In genomic region chr4:150606449-150607161, GRCm38 (mm10) we compare ENCODE assay signal across 10 mouse cellular contexts. TPM values are rescaled to one million over a fixed set of nuclear protein-coding genes. Genes with fewer than 3 reads are reported as not detected.
A peak's percentile ranks its signal among the peaks of the same experiment; 100 is the strongest.
DNase-seq lines count a peak whose midpoint lies in the region; ATAC-seq and TF ChIP-seq lines count a peak whose summit lies in the region.
"Had no signal": no experiment of that assay in that cellular context is flagged by ENCODE, and none has a peak within 500 bp of the region (broad histone marks: within the 10 kb centered on the region; RNA-seq: fewer than 3 reads in every experiment).

No protein-coding gene starts in this region.

- peak overlapping the region; percentile 86 for H3K27ac ChIP-seq in layer of hippocampus, adult 2 months
- H3K27ac ChIP-seq in embryonic facial prominence, embryonic 10.5 days (replicated peaks) = peak overlapping the region; percentile 1; the same call in 1 of the 2 replicates
- peak overlapping the region; percentile 88 for H3K27ac ChIP-seq in hindbrain, embryonic 12.5 days
- peak overlapping the region; percentile 27 for H3K27ac ChIP-seq in neural tube, embryonic 12.5 days

- peak in 1 of 2 experiments; percentile 34 for DNase-seq in layer of hippocampus, adult 2 months (ENCODE audit: low spot score in 2 of 2)
- no peak for DNase-seq in layer of hippocampus, postnatal 36 days
- DNase-seq in embryonic facial prominence, embryonic 10.5 days (ENCODE audit: low spot score) = no peak
- no peak for DNase-seq in ovary, adult 18-20 months (ENCODE audit: low spot score)
- DNase-seq in thymus, postnatal 36 days = no peak
- DNase-seq: cerebellum, adult 11-12 months; kidney, postnatal 4 days had no signal

- no peak overlapping the region for H3K4me2 ChIP-seq in hindbrain, embryonic 12.5 days (replicated peaks)
- 0 out of 2 replicates have a peak overlapping the region, but pooled peaks have one; percentile 20 for H3K4me2 ChIP-seq in neural tube, embryonic 12.5 days (replicated peaks)

- H3K36me3 ChIP-seq in embryonic facial prominence, embryonic 10.5 days (replicated peaks) = peaks cover 51% of the 10 kb centered on the region
- H3K36me3 ChIP-seq in hindbrain, embryonic 12.5 days = peaks cover 9% of the 10 kb centered on the region; the same call in 1 of the 2 replicates
- peaks cover 15% of the 10 kb centered on the region for H3K36me3 ChIP-seq in neural tube, embryonic 12.5 days

- no peaks in the 10 kb centered on the region for H3K9me3 ChIP-seq in embryonic facial prominence, embryonic 10.5 days
- no peaks in the 10 kb centered on the region for H3K9me3 ChIP-seq in hindbrain, embryonic 12.5 days (replicated peaks)
- no peaks in the 10 kb centered on the region for H3K9me3 ChIP-seq in neural tube, embryonic 12.5 days

- 72% methylated on average over 3 of the region's 3 CpGs for WGBS in embryonic facial prominence, embryonic 10.5 days
- WGBS in hindbrain, embryonic 12.5 days = 21% methylated on average over 3 of the region's 3 CpGs
- WGBS in neural tube, embryonic 12.5 days = 21% methylated on average over 3 of the region's 3 CpGs

- peak; percentile 75 for ATAC-seq in hindbrain, embryonic 12.5 days (ENCODE audit: low FRiP score)
- peak; percentile 85 for ATAC-seq in neural tube, embryonic 12.5 days (ENCODE audit: low FRiP score, low read depth)
- ATAC-seq in granulocyte monocyte progenitor cell, adult 5-6 weeks (replicated peaks; ENCODE audit: poor library complexity, severe bottlenecking) = no peak

- peak overlapping the region; percentile 28 for H3K9ac ChIP-seq in hindbrain, embryonic 12.5 days
- 0 out of 2 replicates have a peak overlapping the region, but pooled peaks have one; percentile 29 for H3K9ac ChIP-seq in neural tube, embryonic 12.5 days

- no peaks in the 10 kb centered on the region for H3K27me3 ChIP-seq in embryonic facial prominence, embryonic 10.5 days (replicated peaks; ENCODE audit: low read depth, poor library complexity, severe bottlenecking)
- no peaks in the 10 kb centered on the region for H3K27me3 ChIP-seq in hindbrain, embryonic 12.5 days
- H3K27me3 ChIP-seq in neural tube, embryonic 12.5 days (replicated peaks) = no peaks in the 10 kb centered on the region

- TF ChIP-seq CTCF in layer of hippocampus, adult 2 months (conservative IDR thresholded peaks at IDR 0.05) = no peak

- peaks cover 21% of the 10 kb centered on the region for H3K4me1 ChIP-seq in embryonic facial prominence, embryonic 10.5 days
- H3K4me1 ChIP-seq in hindbrain, embryonic 12.5 days = peaks cover 38% of the 10 kb centered on the region
- peaks cover 36% of the 10 kb centered on the region for H3K4me1 ChIP-seq in neural tube, embryonic 12.5 days

- no peak overlapping the region for H3K4me3 ChIP-seq in layer of hippocampus, adult 2 months
- H3K4me3 ChIP-seq in embryonic facial prominence, embryonic 10.5 days = no peak overlapping the region
- H3K4me3 ChIP-seq in hindbrain, embryonic 12.5 days = no peak overlapping the region
- no peak overlapping the region for H3K4me3 ChIP-seq in neural tube, embryonic 12.5 days

RNA-seq across cellular contexts. Expression of gene Slc45a1, which starts 45.4 kb away (rescaled TPM):
- total RNA-seq in layer of hippocampus, adult 2 months (2021) = 10 to 100 TPM; 39.7 to 40.1 TPM
- total RNA-seq in layer of hippocampus, postnatal 36 days (2021) = 10 to 100 TPM; 35.0 to 36.2 TPM
- polyA plus RNA-seq in embryonic facial prominence, embryonic 10.5 days (2016; fragmentation: Nextera tagmentation; extraction: Ambion mirVana) = 1.4 and 1.7 TPM in 2 replicates
- polyA plus RNA-seq in hindbrain, embryonic 12.5 days (2016; fragmentation: Nextera tagmentation; extraction: Ambion mirVana) = 12.4 and 14.1 TPM in 2 replicates
- 16.6 and 21.0 TPM in 2 replicates for polyA plus RNA-seq in neural tube, embryonic 12.5 days (2016; fragmentation: Nextera tagmentation; extraction: Ambion mirVana)
- not detected in 2 replicates for total RNA-seq in granulocyte monocyte progenitor cell, adult 5-6 weeks (2014; fragmentation: Nextera tagmentation)
- total RNA-seq in granulocyte monocyte progenitor cell, adult 5-6 weeks (2017) = not detected in 2 replicates

Comparison
In these comparisons a context has a peak if more than half of its experiments do, and no peak if none do; other contexts are left out.
1. H3K27ac ChIP-seq: peak in every context shown above with its lines; median percentile 88 in hindbrain, embryonic 12.5 days; 86 in layer of hippocampus, adult 2 months; 27 in neural tube, embryonic 12.5 days; 1 in embryonic facial prominence, embryonic 10.5 days.
2. RNA of gene Slc45a1, which starts 45.4 kb away (total RNA-seq): 39.7 to 40.1 TPM in layer of hippocampus, adult 2 months and 35.0 to 36.2 TPM in layer of hippocampus, postnatal 36 days; not detected in granulocyte monocyte progenitor cell, adult 5-6 weeks; every median in the first group is over 10 times any median in the second.